Comparison of ENCODE assay signal across 12 mouse cellular contexts in genomic region chr14:122480355-122480754, GRCm38 (mm10). TPM values are rescaled to one million over a fixed set of nuclear protein-coding genes. Genes with fewer than 3 reads are reported as not detected.
DNase-seq lines count a peak whose midpoint lies in the region; ATAC-seq lines count a peak whose summit lies in the region.
"Had no signal": no experiment of that assay in that cellular context is flagged by ENCODE, and none has a peak within 500 bp of the region (broad histone marks: within the 10 kb centered on the region; RNA-seq: fewer than 3 reads in every experiment).

No protein-coding gene starts in this region.

- H3K4me1 ChIP-seq in forebrain, embryonic 12.5 days: peaks cover 61% of the 10 kb centered on the region
- H3K4me1 ChIP-seq in limb, embryonic 11.5 days (ENCODE audit: control insufficient read depth, insufficient read depth, low read length): peaks cover 36% of the 10 kb centered on the region
- peaks cover 33% of the 10 kb centered on the region for H3K4me1 ChIP-seq in neural tube, embryonic 13.5 days (replicated peaks)
- H3K4me1 ChIP-seq in heart, embryonic 12.5 days (replicated peaks): peaks cover 18% of the 10 kb centered on the region

- H3K27ac ChIP-seq in forebrain, embryonic 12.5 days: peak overlapping the region; percentile 66; the same call in 1 of the 2 replicates
- peak overlapping the region; percentile 52 for H3K27ac ChIP-seq in limb, embryonic 11.5 days (replicated peaks; ENCODE audit: low read depth, low read length)
- H3K27ac ChIP-seq in neural tube, embryonic 13.5 days (replicated peaks): peak overlapping the region; percentile 77
- no peak overlapping the region for H3K27ac ChIP-seq in heart, embryonic 12.5 days (ENCODE audit: poor library complexity, severe bottlenecking)
- H3K27ac ChIP-seq: intestine, embryonic 15.5 days; stomach, embryonic 15.5 days had no signal

- H3K36me3 ChIP-seq in forebrain, embryonic 12.5 days (replicated peaks): peaks cover 16% of the 10 kb centered on the region; the same call in 1 of the 2 replicates
- H3K36me3 ChIP-seq in limb, embryonic 11.5 days (ENCODE audit: control insufficient read depth, insufficient read depth, low read length): no peaks in the 10 kb centered on the region
- no peaks in the 10 kb centered on the region for H3K36me3 ChIP-seq in neural tube, embryonic 13.5 days
- H3K36me3 ChIP-seq in heart, embryonic 12.5 days: no peaks in the 10 kb centered on the region
- H3K36me3 ChIP-seq: intestine, embryonic 15.5 days; stomach, embryonic 15.5 days had no signal

- WGBS in forebrain, embryonic 12.5 days: 2% methylated on average over 2 of the region's 2 CpGs
- 2% methylated on average over 2 of the region's 2 CpGs for WGBS in limb, embryonic 11.5 days
- 11% methylated on average over 2 of the region's 2 CpGs for WGBS in neural tube, embryonic 13.5 days
- 7% methylated on average over 2 of the region's 2 CpGs for WGBS in heart, embryonic 12.5 days

- H3K9ac ChIP-seq in forebrain, embryonic 12.5 days: peak overlapping the region; percentile 55
- H3K9ac ChIP-seq in limb, embryonic 11.5 days (ENCODE audit: low read length): peak overlapping the region; percentile 35; the same call in 1 of the 2 replicates
- H3K9ac ChIP-seq in neural tube, embryonic 13.5 days: peak overlapping the region; percentile 64
- H3K9ac ChIP-seq in heart, embryonic 12.5 days: no peak overlapping the region
- H3K9ac ChIP-seq: intestine, embryonic 15.5 days; stomach, embryonic 15.5 days had no signal

- no peak for ATAC-seq in cerebellum, adult (ENCODE audit: insufficient number of reproducible peaks, low FRiP score, low TSS enrichment)
- no peak for ATAC-seq in forebrain, embryonic 12.5 days (ENCODE audit: low FRiP score)
- no peak for ATAC-seq in limb, embryonic 11.5 days (ENCODE audit: insufficient number of reproducible peaks, low FRiP score, low TSS enrichment, low read depth)
- no peak for ATAC-seq in neural tube, embryonic 13.5 days (ENCODE audit: low read depth)
- ATAC-seq in heart, embryonic 12.5 days (ENCODE audit: insufficient number of reproducible peaks, low FRiP score): no peak
- ATAC-seq: intestine, embryonic 15.5 days had no signal

- H3K9me3 ChIP-seq in forebrain, embryonic 12.5 days: no peaks in the 10 kb centered on the region
- H3K9me3 ChIP-seq in limb, embryonic 11.5 days (ENCODE audit: control insufficient read depth, low read length): no peaks in the 10 kb centered on the region
- H3K9me3 ChIP-seq in neural tube, embryonic 13.5 days: no peaks in the 10 kb centered on the region
- H3K9me3 ChIP-seq in heart, embryonic 12.5 days (replicated peaks): no peaks in the 10 kb centered on the region
- H3K9me3 ChIP-seq: intestine, embryonic 15.5 days; stomach, embryonic 15.5 days had no signal

- H3K4me3 ChIP-seq in forebrain, embryonic 12.5 days (replicated peaks): peak overlapping the region; percentile 90
- H3K4me3 ChIP-seq in limb, embryonic 11.5 days (ENCODE audit: low read depth, low read length): peak overlapping the region; percentile 77
- peak overlapping the region; percentile 58 for H3K4me3 ChIP-seq in neural tube, embryonic 13.5 days
- no peak overlapping the region for H3K4me3 ChIP-seq in heart, embryonic 12.5 days
- H3K4me3 ChIP-seq: intestine, embryonic 15.5 days; stomach, embryonic 15.5 days had no signal

- peak overlapping the region; percentile 63 for H3K4me2 ChIP-seq in forebrain, embryonic 12.5 days
- H3K4me2 ChIP-seq in limb, embryonic 11.5 days (ENCODE audit: low read depth, severe bottlenecking): peak overlapping the region; percentile 50
- peak overlapping the region; percentile 62 for H3K4me2 ChIP-seq in neural tube, embryonic 13.5 days
- no peak overlapping the region for H3K4me2 ChIP-seq in heart, embryonic 12.5 days
- H3K4me2 ChIP-seq: intestine, embryonic 15.5 days; stomach, embryonic 15.5 days had no signal

- peaks cover 71% of the 10 kb centered on the region for H3K27me3 ChIP-seq in forebrain, embryonic 12.5 days
- H3K27me3 ChIP-seq in limb, embryonic 11.5 days (ENCODE audit: control insufficient read depth, insufficient read depth, low read length): peaks cover 38% of the 10 kb centered on the region
- peaks cover 80% of the 10 kb centered on the region for H3K27me3 ChIP-seq in neural tube, embryonic 13.5 days
- peaks cover 87% of the 10 kb centered on the region for H3K27me3 ChIP-seq in heart, embryonic 12.5 days (replicated peaks)

- DNase-seq in cerebellum, adult 11-12 months: peak; percentile 17
- peak; percentile 52 for DNase-seq in limb, embryonic 11.5 days (ENCODE audit: low spot score)
- no peak for DNase-seq in right cerebral cortex, postnatal 10 days (ENCODE audit: low spot score in 2 of 2)
- no peak for DNase-seq in heart, adult 11 months
- DNase-seq: heart, adult 18-20 months had no signal

RNA-seq across cellular contexts. Expression of gene Zic2, which starts 5.1 kb away (rescaled TPM):
- polyA plus RNA-seq in forebrain, embryonic 12.5 days (2016; fragmentation: Nextera tagmentation; extraction: Ambion mirVana): 12.7 and 16.3 TPM in 2 replicates
- 5.1 and 5.6 TPM in 2 replicates for polyA plus RNA-seq in limb, embryonic 11.5 days (2014; fragmentation: Nextera tagmentation; extraction: Ambion mirVana)
- 8.2 and 10.2 TPM in 2 replicates for polyA plus RNA-seq in neural tube, embryonic 13.5 days (2015; fragmentation: Nextera tagmentation; extraction: Ambion mirVana)
- not detected in 2 replicates for polyA plus RNA-seq in heart, embryonic 12.5 days (2016; fragmentation: Nextera tagmentation; extraction: Ambion mirVana)
- polyA plus RNA-seq: intestine, embryonic 15.5 days; lung, embryonic 16.5 days; stomach, embryonic 15.5 days had no signal

RNA-seq across cellular contexts. Expression of gene Gm10837, which starts 10.0 kb away (rescaled TPM):
- polyA plus RNA-seq in forebrain, embryonic 12.5 days (2016; fragmentation: Nextera tagmentation; extraction: Ambion mirVana): 0.36 and 0.59 TPM in 2 replicates
- polyA plus RNA-seq in limb, embryonic 11.5 days (2014; fragmentation: Nextera tagmentation; extraction: Ambion mirVana): 0.16 and 0.19 TPM in 2 replicates
- 0.19 and 0.29 TPM in 2 replicates for polyA plus RNA-seq in neural tube, embryonic 13.5 days (2015; fragmentation: Nextera tagmentation; extraction: Ambion mirVana)
- not detected in 2 replicates for polyA plus RNA-seq in heart, embryonic 12.5 days (2016; fragmentation: Nextera tagmentation; extraction: Ambion mirVana)
- polyA plus RNA-seq: intestine, embryonic 15.5 days; lung, embryonic 16.5 days; stomach, embryonic 15.5 days had no signal

RNA-seq across cellular contexts. Expression of gene Zic5, which starts 14.9 kb away (rescaled TPM):
- 18.6 and 25.8 TPM in 2 replicates for polyA plus RNA-seq in forebrain, embryonic 12.5 days (2016; fragmentation: Nextera tagmentation; extraction: Ambion mirVana)
- polyA plus RNA-seq in limb, embryonic 11.5 days (2014; fragmentation: Nextera tagmentation; extraction: Ambion mirVana): 11.3 and 12.5 TPM in 2 replicates
- polyA plus RNA-seq in neural tube, embryonic 13.5 days (2015; fragmentation: Nextera tagmentation; extraction: Ambion mirVana): 8.4 and 8.6 TPM in 2 replicates
- 0.04 TPM in 1 of 2 replicates, not detected in the other for polyA plus RNA-seq in heart, embryonic 12.5 days (2016; fragmentation: Nextera tagmentation; extraction: Ambion mirVana)
- polyA plus RNA-seq: intestine, embryonic 15.5 days; lung, embryonic 16.5 days; stomach, embryonic 15.5 days had no signal

RNA-seq across cellular contexts. Expression of gene Gm5089, which starts 29.4 kb away (rescaled TPM):
- 1.6 and 2.1 TPM in 2 replicates for polyA plus RNA-seq in forebrain, embryonic 12.5 days (2016; fragmentation: Nextera tagmentation; extraction: Ambion mirVana)
- polyA plus RNA-seq in limb, embryonic 11.5 days (2014; fragmentation: Nextera tagmentation; extraction: Ambion mirVana): 0.24 and 0.33 TPM in 2 replicates
- 0.46 and 0.62 TPM in 2 replicates for polyA plus RNA-seq in neural tube, embryonic 13.5 days (2015; fragmentation: Nextera tagmentation; extraction: Ambion mirVana)
- polyA plus RNA-seq in heart, embryonic 12.5 days (2016; fragmentation: Nextera tagmentation; extraction: Ambion mirVana): not detected in 2 replicates
- polyA plus RNA-seq: intestine, embryonic 15.5 days; lung, embryonic 16.5 days; stomach, embryonic 15.5 days had no signal

RNA-seq across cellular contexts. Expression of gene Pcca, which starts 53.8 kb away (rescaled TPM):
- 34.7 and 38.6 TPM in 2 replicates for polyA plus RNA-seq in forebrain, embryonic 12.5 days (2016; fragmentation: Nextera tagmentation; extraction: Ambion mirVana)
- 36.4 and 38.8 TPM in 2 replicates for polyA plus RNA-seq in limb, embryonic 11.5 days (2014; fragmentation: Nextera tagmentation; extraction: Ambion mirVana)
- polyA plus RNA-seq in neural tube, embryonic 13.5 days (2015; fragmentation: Nextera tagmentation; extraction: Ambion mirVana): 28.2 and 32.0 TPM in 2 replicates
- 28.0 and 28.4 TPM in 2 replicates for polyA plus RNA-seq in heart, embryonic 12.5 days (2016; fragmentation: Nextera tagmentation; extraction: Ambion mirVana)

Comparison
In these comparisons a context has a peak if more than half of its experiments do, and no peak if none do; other contexts are left out.
1. DNase-seq: peak in cerebellum, adult 11-12 months (single experiment) and limb, embryonic 11.5 days (single experiment); none in right cerebral cortex, postnatal 10 days (0 of 2) and heart, adult 11 months (single experiment).